Mouse (Mus musculus) kidney, embryonic 14.5 days (tissue): Measurements from ENCODE around the gene Mylk4. TPM values are rescaled to one million over a fixed set of nuclear protein-coding genes. Genes with fewer than 3 reads are reported as not detected.

ENCODE experiments used
- ATAC-seq: fragments of 200-750 bp; cut with Nextera tagmentation; 2 replicates; pipeline ENCODE4 v1.8.0; 2017; ENCODE audit warnings: moderate number of reproducible peaks, mild to moderate bottlenecking, moderate TSS enrichment, moderate library complexity; ENCODE audit not compliant: low FRiP score, low TSS enrichment
- H3K27ac ChIP-seq: fragments of 300-500 bp; sonication (generic); 2 replicates; pipeline ENCODE4 v1.5.1; 2014; ENCODE audit warnings: low read depth, mild to moderate bottlenecking, low read length, moderate library complexity, mixed read lengths
- H3K27me3 ChIP-seq: fragments of 300-500 bp; sonication (generic); 2 replicates; pipeline ENCODE4 v1.6.1; 2014; ENCODE audit warnings: mild to moderate bottlenecking, low read length; ENCODE audit not compliant: control insufficient read depth, insufficient read depth
- H3K36me3 ChIP-seq: fragments of 300-500 bp; sonication (generic); 2 replicates; pipeline ENCODE4 v1.6.1; 2014; ENCODE audit warnings: low read length, mixed read lengths; ENCODE audit not compliant: control insufficient read depth, insufficient read depth
- H3K4me1 ChIP-seq: fragments of 300-500 bp; sonication (generic); 2 replicates; pipeline ENCODE4 v1.6.1; 2014; ENCODE audit warnings: low read length, mixed read lengths; ENCODE audit not compliant: control insufficient read depth, insufficient read depth
- H3K4me2 ChIP-seq: fragments of 300-500 bp; sonication (generic); replicated peaks from 2 replicates; pipeline ENCODE4 v1.6.1; 2014; ENCODE audit warnings: low read depth, mild to moderate bottlenecking, low read length
- H3K4me3 ChIP-seq: fragments of 300-500 bp; sonication (generic); 2 replicates; pipeline ENCODE4 v1.5.1; 2014; ENCODE audit warnings: mild to moderate bottlenecking, low read length
- H3K9ac ChIP-seq: fragments of 300-500 bp; sonication (generic); 2 replicates; pipeline ENCODE4 v1.6.1; 2014; ENCODE audit warnings: low read depth, mild to moderate bottlenecking, low read length, moderate library complexity
- H3K9me3 ChIP-seq: fragments of 300-500 bp; sonication (generic); 2 replicates; pipeline ENCODE4 v1.6.1; 2016; ENCODE audit warnings: low read length; ENCODE audit not compliant: control insufficient read depth
- WGBS: fragments of 180-500 bp; shearing (Covaris S2); extraction: QIAGEN DNeasy Blood & Tissue Kit; methylation state at CpG from one replicate; pipeline ENCODE4 v1.1.7; 2014; 5-methylcytosine and 5-hydroxymethylcytosine counted together
- polyA plus RNA-seq: library from polyadenylated mRNA; unstranded; fragments of >200 nt; fragmentation: Nextera tagmentation; extraction: Ambion mirVana; gene quantifications from 2 replicates; pipeline ENCODE4 v1.2.1, GENCODE M21; 2014

The Mylk4 gene
- polyA plus RNA-seq, 1 experiment from 2014 or later, result 0.14 TPM

GRCm38 (mm10) chr13:32759036-32759435 is 24.7 kb downstream of the Mylk4 start:
- Histone ChIP-seq H3K9me3 (no peaks in the 10 kb centered on the region), H3K9ac (no peak overlapping the region), H3K4me3 (no peak overlapping the region), H3K4me1 (no peaks in the 10 kb centered on the region), H3K36me3 (no peaks in the 10 kb centered on the region), H3K4me2 (no peak overlapping the region), H3K27me3 (no peaks in the 10 kb centered on the region), H3K27ac (no peak overlapping the region)
- no peak for ATAC-seq
- 30% methylated on average over 4 of the region's 4 CpGs for WGBS

DNA sequence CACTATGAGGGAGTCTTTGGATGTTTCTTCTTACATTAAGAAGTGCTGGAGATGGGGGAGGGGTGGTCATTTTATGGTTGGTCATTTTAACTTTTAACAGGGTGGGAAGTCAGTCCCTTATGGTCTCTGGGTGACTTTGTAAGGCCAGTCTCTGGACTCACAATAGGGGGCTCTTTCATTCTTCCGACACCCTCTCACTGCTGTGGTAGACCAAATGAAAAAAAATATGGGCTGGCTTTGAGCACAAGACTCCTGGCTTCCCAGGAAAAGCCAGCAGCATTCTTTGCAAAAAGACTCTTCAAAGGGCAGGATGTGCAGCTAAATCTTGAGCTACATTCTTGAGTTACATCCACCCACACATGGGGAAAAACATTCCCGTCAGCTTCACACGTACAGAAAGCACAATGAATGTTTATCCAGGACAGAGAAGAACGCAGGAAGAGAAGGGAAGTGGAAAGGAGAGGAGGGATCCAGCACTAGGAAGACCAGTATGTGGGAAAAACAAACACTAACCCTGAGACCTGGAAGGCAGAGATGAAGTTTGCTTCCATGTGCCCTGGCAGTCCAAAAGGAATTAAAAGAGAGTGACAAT is 31.6 kb downstream of the Mylk4 start:
- Histone ChIP-seq H3K27ac (peak overlapping the region; percentile 66; the same call in 1 of the 2 replicates), H3K4me3 (no peak overlapping the region), H3K4me2 (no peak overlapping the region), H3K4me1 (peaks cover 11% of the 10 kb centered on the region; the same call in 1 of the 2 replicates), H3K27me3 (no peaks in the 10 kb centered on the region), H3K9ac (no peak overlapping the region), H3K36me3 (no peaks in the 10 kb centered on the region), H3K9me3 (no peaks in the 10 kb centered on the region)
- 5% methylated on average over 4 of the region's 4 CpGs for WGBS
- ATAC-seq, result peak; percentile 89

GRCm38 (mm10) chr13:32750507-32750906 is 33.2 kb downstream of the Mylk4 start:
- Histone ChIP-seq H3K9ac (no peak overlapping the region), H3K4me1 (peaks cover 11% of the 10 kb centered on the region; the same call in 1 of the 2 replicates), H3K4me2 (no peak overlapping the region), H3K4me3 (no peak overlapping the region), H3K9me3 (no peaks in the 10 kb centered on the region), H3K36me3 (no peaks in the 10 kb centered on the region), H3K27ac (no peak overlapping the region), H3K27me3 (no peaks in the 10 kb centered on the region)
- WGBS, result 96% methylated on average over 1 of the region's 1 CpGs
- ATAC-seq, result no peak

DNA sequence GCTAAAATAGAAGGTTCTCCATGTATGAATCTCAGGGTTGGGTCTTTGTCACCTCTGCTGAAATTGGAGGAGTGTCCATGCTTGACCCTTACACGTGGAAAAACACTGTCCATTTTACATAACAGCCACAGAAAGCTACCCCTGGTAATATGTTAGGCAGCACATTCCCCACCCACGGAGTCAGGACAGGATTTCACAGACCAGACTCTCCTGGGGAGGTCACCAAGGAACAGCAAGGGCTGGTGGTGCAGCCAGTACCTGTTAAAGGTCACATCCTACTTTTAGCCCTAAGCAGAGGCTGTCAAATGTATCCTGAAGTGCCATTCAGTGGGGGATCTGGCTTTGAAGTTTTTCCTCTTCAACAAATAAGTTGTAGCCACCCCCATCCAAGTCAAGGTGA is 35.3 kb downstream of the Mylk4 start:
- Histone ChIP-seq H3K4me2 (no peak overlapping the region), H3K27ac (no peak overlapping the region), H3K4me1 (peaks cover 11% of the 10 kb centered on the region; the same call in 1 of the 2 replicates), H3K9ac (no peak overlapping the region), H3K36me3 (no peaks in the 10 kb centered on the region), H3K27me3 (no peaks in the 10 kb centered on the region), H3K9me3 (no peaks in the 10 kb centered on the region), H3K4me3 (no peak overlapping the region)
- no peak for ATAC-seq
- 54% methylated on average over 2 of the region's 2 CpGs for WGBS

GRCm38 (mm10) chr13:32741161-32741560 is 42.6 kb downstream of the Mylk4 start:
- H3K9ac ChIP-seq, result no peak overlapping the region
- no peak overlapping the region for H3K4me3 ChIP-seq
- 51% methylated on average over 7 of the region's 7 CpGs for WGBS
- ATAC-seq, result no peak
- H3K27ac ChIP-seq, result no peak overlapping the region
- H3K4me1 ChIP-seq, result no peaks in the 10 kb centered on the region
- no peaks in the 10 kb centered on the region for H3K36me3 ChIP-seq
- H3K4me2 ChIP-seq, result no peak overlapping the region
- no peaks in the 10 kb centered on the region for H3K27me3 ChIP-seq
- H3K9me3 ChIP-seq, result no peaks in the 10 kb centered on the region

- Histone ChIP-seq H3K27ac (no peak overlapping the region), H3K4me2 (no peak overlapping the region), H3K9ac (no peak overlapping the region), H3K36me3 (no peaks in the 10 kb centered on the region), H3K4me3 (no peak overlapping the region), H3K27me3 (no peaks in the 10 kb centered on the region), H3K4me1 (no peaks in the 10 kb centered on the region), H3K9me3 (no peaks in the 10 kb centered on the region)
- ATAC-seq, result no peak
Observed at GRCm38 (mm10) chr13:32731283-32731682, 52.5 kb downstream of the Mylk4 start.

- no peaks in the 10 kb centered on the region for H3K9me3 ChIP-seq
- no peak overlapping the region for H3K4me3 ChIP-seq
- no peaks in the 10 kb centered on the region for H3K27me3 ChIP-seq
- H3K27ac ChIP-seq, result no peak overlapping the region
- H3K4me1 ChIP-seq, result no peaks in the 10 kb centered on the region
- no peak for ATAC-seq
- H3K9ac ChIP-seq, result no peak overlapping the region
- no peaks in the 10 kb centered on the region for H3K36me3 ChIP-seq
- WGBS, result 93% methylated on average over 5 of the region's 5 CpGs
- H3K4me2 ChIP-seq, result no peak overlapping the region
Observed at GRCm38 (mm10) chr13:32724606-32725005, 59.1 kb downstream of the Mylk4 start.

GRCm38 (mm10) chr13:32721717-32722116 is 62.0 kb downstream of the Mylk4 start:
- Histone ChIP-seq H3K27me3 (no peaks in the 10 kb centered on the region), H3K27ac (no peak overlapping the region), H3K9me3 (no peaks in the 10 kb centered on the region), H3K4me3 (no peak overlapping the region), H3K36me3 (no peaks in the 10 kb centered on the region), H3K4me2 (no peak overlapping the region), H3K9ac (no peak overlapping the region), H3K4me1 (no peaks in the 10 kb centered on the region)
- ATAC-seq, result no peak
- 84% methylated on average over 4 of the region's 4 CpGs for WGBS

DNA sequence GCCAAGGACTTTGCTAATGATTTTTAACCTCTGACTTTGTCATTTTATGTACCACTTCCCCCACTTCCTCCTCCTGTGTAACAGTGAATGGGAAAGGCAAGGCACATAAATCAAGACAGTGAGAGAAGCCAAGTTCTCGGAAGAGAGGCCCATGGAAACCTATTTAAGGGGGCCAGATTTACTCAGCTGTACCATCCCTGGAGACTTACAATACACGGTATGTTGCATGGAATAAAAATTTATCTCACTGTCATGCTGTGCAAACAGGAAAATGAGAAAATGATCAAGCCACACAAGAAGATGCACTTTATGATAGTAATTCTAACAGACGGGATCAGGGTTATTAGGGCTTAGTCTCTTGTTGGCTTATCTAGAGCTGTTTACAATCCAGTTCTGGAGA is 64.5 kb downstream of the Mylk4 start:
- Histone ChIP-seq H3K9ac (no peak overlapping the region), H3K4me2 (no peak overlapping the region), H3K4me1 (no peaks in the 10 kb centered on the region), H3K9me3 (no peaks in the 10 kb centered on the region), H3K27me3 (no peaks in the 10 kb centered on the region), H3K36me3 (no peaks in the 10 kb centered on the region), H3K27ac (no peak overlapping the region), H3K4me3 (no peak overlapping the region)
- 38% methylated on average over 3 of the region's 3 CpGs for WGBS
- no peak for ATAC-seq
